Mouse (Mus musculus): ENCODE measurements around the gene Fam189a2. TPM values are rescaled to one million over a fixed set of nuclear protein-coding genes. Genes with fewer than 3 reads are reported as not detected.

Gene Fam189a2
- polyA plus RNA-seq, 1 experiment = 4.8 TPM

- 68% methylated on average over 3 of the region's 3 CpGs for WGBS
- TF ChIP-seq POLR2A (IDR thresholded peaks at IDR 0.05; ENCODE audit: control insufficient read depth, extremely low read depth, insufficient read depth, low read length, poor library complexity) (no peak), CTCF (IDR thresholded peaks at IDR 0.05; ENCODE audit: borderline replicate concordance, control insufficient read depth, extremely low read depth, insufficient read depth, low read length, poor library complexity) (no peak)
Observed at GRCm38 (mm10) chr19:24016706-24017386, 14.0 kb downstream of the Fam189a2 start.

DNA sequence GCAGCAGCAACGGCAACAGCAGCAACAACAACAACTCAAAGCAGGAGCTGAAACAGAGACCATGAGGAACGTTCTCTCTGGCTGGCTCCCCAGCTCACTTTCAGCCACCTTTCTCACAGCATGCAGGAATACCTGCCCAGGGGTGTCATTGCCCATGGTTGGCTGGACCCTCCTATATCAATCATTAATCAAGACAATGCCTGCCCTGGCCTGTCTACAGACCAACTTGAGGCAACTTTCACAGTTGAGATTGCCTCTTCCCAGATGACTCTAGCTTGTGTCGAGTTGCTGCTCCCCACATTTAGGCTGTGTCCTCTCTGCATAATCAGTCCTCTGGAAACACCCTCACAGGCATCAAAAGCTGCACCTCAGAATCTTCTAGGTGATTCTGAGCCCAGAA, 17.6 kb downstream of the Fam189a2 start:
- no peak for TF ChIP-seq POLR2A (IDR thresholded peaks at IDR 0.05; ENCODE audit: control insufficient read depth, extremely low read depth, insufficient read depth, low read length, poor library complexity)
- H3K4me1 ChIP-seq (replicated peaks; ENCODE audit: control insufficient read depth, insufficient read depth, low read length) = no peaks in the 10 kb centered on the region
- H3K27me3 ChIP-seq (ENCODE audit: control insufficient read depth, insufficient read depth, low read length) = no peaks in the 10 kb centered on the region
- WGBS = 87% methylated on average over 3 of the region's 3 CpGs
- no peak overlapping the region for H3K27ac ChIP-seq (ENCODE audit: control insufficient read depth, insufficient read depth, low read length)
- no peaks in the 10 kb centered on the region for H3K36me3 ChIP-seq (ENCODE audit: control insufficient read depth, insufficient read depth, low read length)
- DNase-seq = no peak
- no peak overlapping the region for H3K4me3 ChIP-seq (ENCODE audit: control insufficient read depth, insufficient read depth, low read length)

More at GRCm38 (mm10) chr19:24016706-24017386, 14.0 kb downstream of the Fam189a2 start:
- Histone ChIP-seq H3K27me3 (ENCODE audit: control insufficient read depth, insufficient read depth, low read length) (no peaks in the 10 kb centered on the region), H3K4me3 (ENCODE audit: control insufficient read depth, insufficient read depth, low read length) (no peak overlapping the region), H3K36me3 (ENCODE audit: control insufficient read depth, insufficient read depth, low read length) (no peaks in the 10 kb centered on the region), H3K27ac (ENCODE audit: control insufficient read depth, insufficient read depth, low read length) (no peak overlapping the region), H3K4me1 (replicated peaks; ENCODE audit: control insufficient read depth, insufficient read depth, low read length) (no peaks in the 10 kb centered on the region)
- no peak for DNase-seq

DNA sequence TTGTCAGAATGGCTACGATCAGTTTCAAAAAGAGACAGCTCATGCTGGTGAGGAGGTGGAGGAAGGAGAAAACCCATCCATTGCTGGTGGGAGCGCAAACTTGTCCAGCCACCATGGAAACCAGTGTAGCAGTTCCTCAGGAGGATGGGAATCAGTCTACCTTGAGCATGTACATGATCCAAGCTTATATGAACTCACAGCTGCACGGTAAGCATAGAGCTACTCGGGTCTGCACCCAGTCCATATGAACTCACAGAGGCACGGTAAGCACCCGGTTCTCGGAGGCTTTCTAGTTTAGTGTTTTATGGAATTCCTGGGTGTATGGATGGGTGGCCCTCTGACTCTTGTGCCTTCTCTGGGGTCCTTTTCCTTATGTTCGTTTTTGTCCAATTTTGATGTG, 18.3 kb downstream of the Fam189a2 start:
- WGBS = 98% methylated on average over 8 of the region's 8 CpGs
- H3K36me3 ChIP-seq (ENCODE audit: control insufficient read depth, insufficient read depth, low read length) = no peaks in the 10 kb centered on the region
- DNase-seq = no peak
- no peak for TF ChIP-seq CTCF (IDR thresholded peaks at IDR 0.05; ENCODE audit: borderline replicate concordance, control insufficient read depth, extremely low read depth, insufficient read depth, low read length, poor library complexity)
- TF ChIP-seq POLR2A (IDR thresholded peaks at IDR 0.05; ENCODE audit: control insufficient read depth, extremely low read depth, insufficient read depth, low read length, poor library complexity) = no peak
- H3K27me3 ChIP-seq (ENCODE audit: control insufficient read depth, insufficient read depth, low read length) = no peaks in the 10 kb centered on the region
- H3K4me3 ChIP-seq (ENCODE audit: control insufficient read depth, insufficient read depth, low read length) = no peak overlapping the region
- no peak overlapping the region for H3K27ac ChIP-seq (ENCODE audit: control insufficient read depth, insufficient read depth, low read length)
- no peaks in the 10 kb centered on the region for H3K4me1 ChIP-seq (replicated peaks; ENCODE audit: control insufficient read depth, insufficient read depth, low read length)

DNA sequence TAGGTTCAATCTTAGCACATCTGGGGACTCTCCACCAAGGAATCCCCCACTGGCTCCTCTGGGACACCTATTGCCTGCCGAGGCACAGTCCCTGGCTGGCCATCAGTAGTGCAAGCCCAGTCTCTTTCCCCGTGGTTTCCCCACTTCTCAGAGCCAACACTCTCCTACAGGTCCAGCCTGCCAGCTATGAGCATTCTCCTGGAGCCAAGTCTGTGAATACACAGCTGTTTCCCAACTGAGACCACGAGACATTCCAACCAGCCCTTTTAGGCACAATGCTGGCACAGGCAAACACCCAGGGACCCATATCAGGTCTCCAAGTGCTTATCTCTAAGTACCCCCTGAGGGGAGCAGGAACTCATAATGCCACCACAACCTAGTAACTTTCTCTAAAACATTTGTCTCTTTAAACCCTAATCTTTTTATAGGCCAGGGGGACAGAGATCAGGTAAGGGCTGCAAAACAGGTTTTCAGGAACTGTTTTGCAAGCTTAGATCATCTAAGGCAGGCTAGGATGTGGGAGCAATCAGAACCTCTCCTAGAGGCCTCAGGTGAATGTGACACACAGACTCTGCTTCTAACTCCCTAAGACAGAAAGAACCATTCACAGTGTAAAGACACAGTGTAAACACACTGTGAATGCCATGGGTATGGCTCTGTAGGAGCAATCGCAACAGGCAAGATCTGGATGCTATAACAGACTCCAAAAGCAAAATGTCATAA, 23.0 kb downstream of the Fam189a2 start:
- no peaks in the 10 kb centered on the region for H3K27me3 ChIP-seq (ENCODE audit: control insufficient read depth, insufficient read depth, low read length)
- 72% methylated on average over 4 of the region's 4 CpGs for WGBS
- H3K27ac ChIP-seq (ENCODE audit: control insufficient read depth, insufficient read depth, low read length) = no peak overlapping the region
- no peak overlapping the region for H3K4me3 ChIP-seq (ENCODE audit: control insufficient read depth, insufficient read depth, low read length)
- H3K4me1 ChIP-seq (replicated peaks; ENCODE audit: control insufficient read depth, insufficient read depth, low read length) = no peaks in the 10 kb centered on the region
- H3K36me3 ChIP-seq (ENCODE audit: control insufficient read depth, insufficient read depth, low read length) = no peaks in the 10 kb centered on the region
- no peak for TF ChIP-seq POLR2A (IDR thresholded peaks at IDR 0.05; ENCODE audit: control insufficient read depth, extremely low read depth, insufficient read depth, low read length, poor library complexity)
- no peak for TF ChIP-seq CTCF (IDR thresholded peaks at IDR 0.05; ENCODE audit: borderline replicate concordance, control insufficient read depth, extremely low read depth, insufficient read depth, low read length, poor library complexity)
- DNase-seq = no peak

GRCm38 (mm10) chr19:24007002-24007637, 23.7 kb downstream of the Fam189a2 start:
- H3K4me3 ChIP-seq (ENCODE audit: control insufficient read depth, insufficient read depth, low read length) = no peak overlapping the region
- no peaks in the 10 kb centered on the region for H3K27me3 ChIP-seq (ENCODE audit: control insufficient read depth, insufficient read depth, low read length)
- H3K27ac ChIP-seq (ENCODE audit: control insufficient read depth, insufficient read depth, low read length) = no peak overlapping the region
- WGBS = 93% methylated on average over 10 of the region's 10 CpGs
- no peaks in the 10 kb centered on the region for H3K36me3 ChIP-seq (ENCODE audit: control insufficient read depth, insufficient read depth, low read length)
- TF ChIP-seq CTCF (IDR thresholded peaks at IDR 0.05; ENCODE audit: borderline replicate concordance, control insufficient read depth, extremely low read depth, insufficient read depth, low read length, poor library complexity) (no peak), POLR2A (IDR thresholded peaks at IDR 0.05; ENCODE audit: control insufficient read depth, extremely low read depth, insufficient read depth, low read length, poor library complexity) (no peak)
- H3K4me1 ChIP-seq (replicated peaks; ENCODE audit: control insufficient read depth, insufficient read depth, low read length) = no peaks in the 10 kb centered on the region
- DNase-seq = no peak

- WGBS = 93% methylated on average over 10 of the region's 10 CpGs
- H3K36me3 ChIP-seq (ENCODE audit: control insufficient read depth, insufficient read depth, low read length) = no peaks in the 10 kb centered on the region
- DNase-seq = no peak
- no peak overlapping the region for H3K27ac ChIP-seq (ENCODE audit: control insufficient read depth, insufficient read depth, low read length)
- H3K4me3 ChIP-seq (ENCODE audit: control insufficient read depth, insufficient read depth, low read length) = no peak overlapping the region
- no peak for TF ChIP-seq CTCF (IDR thresholded peaks at IDR 0.05; ENCODE audit: borderline replicate concordance, control insufficient read depth, extremely low read depth, insufficient read depth, low read length, poor library complexity)
- TF ChIP-seq POLR2A (IDR thresholded peaks at IDR 0.05; ENCODE audit: control insufficient read depth, extremely low read depth, insufficient read depth, low read length, poor library complexity) = no peak
- no peaks in the 10 kb centered on the region for H3K4me1 ChIP-seq (replicated peaks; ENCODE audit: control insufficient read depth, insufficient read depth, low read length)
- no peaks in the 10 kb centered on the region for H3K27me3 ChIP-seq (ENCODE audit: control insufficient read depth, insufficient read depth, low read length)
Observed at GRCm38 (mm10) chr19:23995766-23996399, 34.9 kb downstream of the Fam189a2 start.

Data from thymus, adult 2 months (tissue).